Mouse (Mus musculus) olfactory bulb, adult 2 months (tissue): Measurements from ENCODE around the gene Prss34.

Source experiments
- CTCF ChIP-seq: fragments of 200-500 bp; IDR thresholded peaks from 2 replicates; pipeline ENCODE4 v1.5.1; 2012; ENCODE audit warnings: low read depth, mild to moderate bottlenecking, low read length, moderate library complexity; ENCODE audit not compliant: insufficient read depth
- POLR2A ChIP-seq: fragments of 200-500 bp; IDR thresholded peaks from 2 replicates; pipeline ENCODE4 v1.6.1; 2012; ENCODE audit warnings: mild to moderate bottlenecking, low read depth, low read length, moderate library complexity; ENCODE audit not compliant: insufficient read depth

- TF ChIP-seq POLR2A (no peak), CTCF (peak; percentile 76; the same call in 1 of the 2 replicates)
Measured at GRCm38 (mm10) chr17:25333943-25334342, 35.7 kb downstream of the Prss34 start.
